Mouse (Mus musculus): ENCODE data around the gene Pmepa1. TPM values are rescaled to one million over a fixed set of nuclear protein-coding genes. Genes with fewer than 3 reads are reported as not detected.

Pmepa1 gene
- polyA plus RNA-seq, 1 experiment, result 5.3 TPM

GRCm38 (mm10) chr2:173258459-173259091 is 17.8 kb downstream of the Pmepa1 start:
- H3K9me3 ChIP-seq, result no peaks in the 10 kb centered on the region
- peaks cover 29% of the 10 kb centered on the region for H3K4me1 ChIP-seq
- TF ChIP-seq GATA1 (IDR thresholded peaks at IDR 0.05; ENCODE audit: borderline replicate concordance, low read length) (no peak), FLI1 (IDR thresholded peaks at IDR 0.05; ENCODE audit: low read length) (no peak)
- H3K27me3 ChIP-seq (replicated peaks), result peaks cover 93% of the 10 kb centered on the region
- no peaks in the 10 kb centered on the region for H3K36me3 ChIP-seq (replicated peaks; ENCODE audit: low read length)
- H3K4me3 ChIP-seq (replicated peaks), result no peak overlapping the region

DNA sequence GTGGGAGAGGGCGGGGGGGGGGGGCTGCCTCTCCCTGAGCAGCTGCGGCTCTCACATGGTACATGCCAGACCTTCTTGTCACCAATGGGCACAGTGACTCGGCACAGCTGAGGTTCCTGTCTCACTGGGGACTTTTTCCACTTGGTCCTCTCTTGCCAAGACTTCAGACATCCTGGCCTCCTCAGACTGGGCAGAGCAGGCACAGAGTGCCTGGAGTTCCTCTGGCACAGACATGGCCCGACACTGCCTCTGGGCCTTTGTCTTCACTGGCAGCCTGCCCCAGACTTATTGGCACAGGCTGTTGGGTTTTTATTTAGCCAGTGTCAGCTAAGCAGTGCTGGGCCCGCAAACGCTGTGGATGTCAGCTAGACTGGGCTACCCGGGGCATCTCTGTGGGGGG is 18.7 kb downstream of the Pmepa1 start:
- H3K4me1 ChIP-seq, result peaks cover 19% of the 10 kb centered on the region; the same call in 1 of the 2 replicates
- no peaks in the 10 kb centered on the region for H3K36me3 ChIP-seq (replicated peaks; ENCODE audit: low read length)
- no peaks in the 10 kb centered on the region for H3K9me3 ChIP-seq
- H3K27me3 ChIP-seq (replicated peaks), result peaks cover 91% of the 10 kb centered on the region
- TF ChIP-seq FLI1 (IDR thresholded peaks at IDR 0.05; ENCODE audit: low read length) (no peak), GATA1 (IDR thresholded peaks at IDR 0.05; ENCODE audit: borderline replicate concordance, low read length) (no peak)
- H3K4me3 ChIP-seq (replicated peaks), result no peak overlapping the region

- Histone ChIP-seq H3K36me3 (replicated peaks; ENCODE audit: low read length) (no peaks in the 10 kb centered on the region), H3K9me3 (no peaks in the 10 kb centered on the region), H3K4me1 (peaks cover 19% of the 10 kb centered on the region; the same call in 1 of the 2 replicates), H3K4me3 (replicated peaks) (no peak overlapping the region), H3K27me3 (replicated peaks) (peaks cover 88% of the 10 kb centered on the region)
- TF ChIP-seq FLI1 (IDR thresholded peaks at IDR 0.05; ENCODE audit: low read length) (no peak), GATA1 (IDR thresholded peaks at IDR 0.05; ENCODE audit: borderline replicate concordance, low read length) (no peak)
Observed at GRCm38 (mm10) chr2:173256552-173256949, 19.8 kb downstream of the Pmepa1 start.

DNA sequence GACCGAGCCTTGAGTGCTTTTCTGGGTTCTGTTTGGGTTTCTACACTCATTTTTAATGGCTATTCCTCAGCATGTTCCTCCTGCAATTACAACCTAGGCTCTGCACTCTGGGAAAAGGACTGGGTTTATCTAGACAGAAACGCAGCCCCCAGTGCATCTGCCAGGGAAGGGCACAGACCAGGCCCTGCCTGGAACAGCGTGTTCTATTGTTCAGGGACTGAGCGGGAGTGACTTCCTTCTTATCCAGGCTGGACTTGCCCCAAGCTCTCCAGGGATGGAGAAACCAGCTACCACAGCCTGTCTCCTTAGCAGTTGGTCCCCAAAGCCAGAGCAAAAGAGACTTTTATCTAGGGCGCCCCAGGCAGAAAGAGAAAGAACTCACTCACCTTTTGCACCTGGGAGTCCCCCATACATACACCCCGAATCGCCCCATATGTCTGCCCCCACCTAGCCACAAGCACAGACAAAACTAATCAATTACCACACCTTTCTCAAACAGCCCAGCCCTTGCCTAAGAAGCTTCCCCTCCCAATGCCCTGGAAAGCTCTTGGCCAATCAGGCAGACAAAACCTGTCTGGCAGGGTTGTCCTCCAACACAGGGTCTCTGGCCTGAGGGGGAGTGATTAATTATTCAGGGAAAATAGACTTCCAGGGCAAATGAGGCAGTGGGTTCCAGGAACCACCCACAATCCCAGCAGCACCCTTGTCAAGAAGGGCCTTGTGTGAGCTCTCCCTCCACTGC is 20.4 kb downstream of the Pmepa1 start:
- H3K4me3 ChIP-seq (replicated peaks), result no peak overlapping the region
- no peaks in the 10 kb centered on the region for H3K9me3 ChIP-seq

DNA sequence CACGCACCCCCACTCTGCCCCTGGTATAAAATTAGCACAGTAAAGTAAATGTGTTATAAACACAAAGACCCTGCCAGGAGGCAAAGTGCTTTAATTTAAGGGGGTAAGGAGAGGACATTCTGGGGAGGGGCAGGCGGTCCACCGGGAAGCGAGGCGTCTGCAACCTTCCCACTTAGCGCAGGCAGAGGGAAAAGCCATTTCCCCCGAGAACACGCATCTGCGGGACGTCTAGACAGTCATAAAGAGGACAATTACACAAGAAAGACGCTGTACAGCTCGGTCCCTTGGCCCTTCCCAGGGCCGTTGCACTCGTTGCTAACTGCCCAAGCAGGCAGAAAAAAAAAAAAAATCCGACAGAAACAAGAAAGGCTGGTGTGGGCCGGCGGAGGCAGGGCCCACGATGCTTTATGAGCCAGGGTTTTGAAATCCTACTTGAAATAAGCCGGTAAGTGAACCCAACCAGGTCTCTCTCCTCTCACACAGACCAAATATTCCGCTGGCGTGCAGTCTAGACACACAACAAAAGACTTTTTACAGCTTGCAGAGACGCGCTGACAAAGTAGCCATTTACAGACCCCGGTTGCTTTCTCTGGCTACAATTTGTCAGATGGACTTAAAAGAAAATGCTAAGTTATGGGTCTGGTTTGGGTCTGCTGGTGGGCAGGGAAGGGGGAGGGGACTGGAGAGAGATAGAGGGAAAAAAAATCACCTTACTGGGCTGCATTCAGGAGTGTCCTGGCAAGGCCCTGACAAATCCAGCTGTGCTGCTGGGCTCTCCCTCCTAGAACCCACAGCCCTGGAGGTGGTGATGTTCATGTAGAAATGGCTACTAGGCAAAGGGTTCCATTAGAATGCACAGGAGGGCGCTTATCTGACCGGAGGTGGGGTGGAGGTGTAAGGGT is 22.3 kb downstream of the Pmepa1 start:
- no peak overlapping the region for H3K4me3 ChIP-seq (replicated peaks)
- no peak for TF ChIP-seq GATA1 (IDR thresholded peaks at IDR 0.05; ENCODE audit: borderline replicate concordance, low read length)
- TF ChIP-seq FLI1 (IDR thresholded peaks at IDR 0.05; ENCODE audit: low read length), result no peak
- H3K36me3 ChIP-seq (replicated peaks; ENCODE audit: low read length), result no peaks in the 10 kb centered on the region
- H3K4me1 ChIP-seq, result peaks cover 38% of the 10 kb centered on the region
- peaks cover 88% of the 10 kb centered on the region for H3K27me3 ChIP-seq (replicated peaks)
- H3K9me3 ChIP-seq, result no peaks in the 10 kb centered on the region

More for the DNA sequence above, 20.4 kb downstream of the Pmepa1 start:
- no peaks in the 10 kb centered on the region for H3K36me3 ChIP-seq (replicated peaks; ENCODE audit: low read length)
- peaks cover 24% of the 10 kb centered on the region; the same call in 1 of the 2 replicates for H3K4me1 ChIP-seq
- H3K27me3 ChIP-seq (replicated peaks), result peaks cover 88% of the 10 kb centered on the region
- TF ChIP-seq FLI1 (IDR thresholded peaks at IDR 0.05; ENCODE audit: low read length) (no peak), GATA1 (IDR thresholded peaks at IDR 0.05; ENCODE audit: borderline replicate concordance, low read length) (no peak)

DNA sequence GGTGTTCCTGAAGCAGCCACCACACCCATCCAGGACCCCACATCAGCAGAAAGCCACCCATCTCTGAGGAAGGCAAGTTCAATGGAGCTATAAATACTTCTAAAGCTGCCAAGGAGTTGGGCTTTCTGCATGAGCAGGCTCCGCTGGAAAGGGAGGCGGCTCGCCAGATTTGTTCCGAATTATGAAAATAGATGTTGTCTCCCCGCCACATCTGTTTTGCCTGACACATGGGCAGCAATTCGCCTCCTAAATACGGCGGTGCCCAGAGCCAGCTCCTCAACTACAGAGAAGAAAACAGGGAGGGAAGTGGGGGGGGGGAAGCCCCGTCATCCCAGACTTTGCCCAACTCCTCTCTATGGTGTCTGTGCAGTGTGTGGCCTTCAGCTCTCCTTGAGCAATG is 24.7 kb downstream of the Pmepa1 start:
- no peak overlapping the region for H3K4me3 ChIP-seq (replicated peaks)
- H3K36me3 ChIP-seq (replicated peaks; ENCODE audit: low read length), result no peaks in the 10 kb centered on the region
- TF ChIP-seq FLI1 (IDR thresholded peaks at IDR 0.05; ENCODE audit: low read length) (no peak), GATA1 (IDR thresholded peaks at IDR 0.05; ENCODE audit: borderline replicate concordance, low read length) (no peak)
- H3K27me3 ChIP-seq (replicated peaks), result peaks cover 86% of the 10 kb centered on the region
- H3K9me3 ChIP-seq, result no peaks in the 10 kb centered on the region
- peaks cover 19% of the 10 kb centered on the region for H3K4me1 ChIP-seq

GRCm38 (mm10) chr2:173251133-173251532 is 25.2 kb downstream of the Pmepa1 start:
- Histone ChIP-seq H3K36me3 (replicated peaks; ENCODE audit: low read length) (no peaks in the 10 kb centered on the region), H3K4me1 (peaks cover 19% of the 10 kb centered on the region), H3K27me3 (replicated peaks) (peaks cover 85% of the 10 kb centered on the region), H3K9me3 (no peaks in the 10 kb centered on the region), H3K4me3 (replicated peaks) (no peak overlapping the region)
- no peak for TF ChIP-seq GATA1 (IDR thresholded peaks at IDR 0.05; ENCODE audit: borderline replicate concordance, low read length)
- no peak for TF ChIP-seq FLI1 (IDR thresholded peaks at IDR 0.05; ENCODE audit: low read length)

- peaks cover 87% of the 10 kb centered on the region for H3K27me3 ChIP-seq (replicated peaks)
- no peaks in the 10 kb centered on the region for H3K36me3 ChIP-seq (replicated peaks; ENCODE audit: low read length)
- H3K4me1 ChIP-seq, result peaks cover 19% of the 10 kb centered on the region
- no peaks in the 10 kb centered on the region for H3K9me3 ChIP-seq
- no peak overlapping the region for H3K4me3 ChIP-seq (replicated peaks)
- TF ChIP-seq FLI1 (IDR thresholded peaks at IDR 0.05; ENCODE audit: low read length) (no peak), GATA1 (IDR thresholded peaks at IDR 0.05; ENCODE audit: borderline replicate concordance, low read length) (no peak)
Observed at GRCm38 (mm10) chr2:173250411-173250810, 25.9 kb downstream of the Pmepa1 start.

DNA sequence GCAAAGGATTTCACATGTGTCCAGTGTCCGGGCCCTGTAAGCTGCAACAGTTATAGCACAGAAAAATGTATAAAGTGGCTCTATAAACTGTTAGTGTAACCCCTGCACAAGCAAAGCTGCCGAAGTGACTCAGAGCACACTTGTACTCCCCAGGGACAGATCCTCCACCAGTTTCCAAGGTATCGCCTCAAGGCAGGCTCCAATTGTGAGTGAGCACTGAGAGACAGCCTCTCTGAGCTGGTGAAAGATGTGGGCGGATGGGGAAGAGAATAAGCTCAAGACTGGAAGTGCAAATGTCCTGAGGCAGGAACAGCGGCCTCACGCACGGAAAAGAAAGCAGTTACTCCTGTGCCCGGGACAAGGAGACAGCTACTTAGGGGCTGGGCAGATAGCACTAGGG is 26.4 kb downstream of the Pmepa1 start:
- no peak overlapping the region for H3K4me3 ChIP-seq (replicated peaks)
- no peaks in the 10 kb centered on the region for H3K36me3 ChIP-seq (replicated peaks; ENCODE audit: low read length)
- H3K27me3 ChIP-seq (replicated peaks), result peaks cover 82% of the 10 kb centered on the region
- peaks cover 19% of the 10 kb centered on the region for H3K4me1 ChIP-seq
- TF ChIP-seq GATA1 (IDR thresholded peaks at IDR 0.05; ENCODE audit: borderline replicate concordance, low read length), result no peak
- TF ChIP-seq FLI1 (IDR thresholded peaks at IDR 0.05; ENCODE audit: low read length), result no peak
- H3K9me3 ChIP-seq, result no peaks in the 10 kb centered on the region
